Mouse (Mus musculus) E14TG2a.4 (cell line): ENCODE data around the gene Fam78a.

ENCODE experiments used
- CTCF ChIP-seq: conservative IDR thresholded peaks from 2 replicates; pipeline ENCODE4 v1.5.1; 2014; ENCODE audit warnings: low read length
- NANOG ChIP-seq: IDR thresholded peaks from 2 replicates; pipeline ENCODE4 v1.6.1; 2014; ENCODE audit warnings: borderline replicate concordance, low read length, mixed read lengths
- POU5F1 ChIP-seq: IDR thresholded peaks from 2 replicates; pipeline ENCODE4 v1.6.1; 2014; ENCODE audit warnings: low read length, borderline replicate concordance

DNA sequence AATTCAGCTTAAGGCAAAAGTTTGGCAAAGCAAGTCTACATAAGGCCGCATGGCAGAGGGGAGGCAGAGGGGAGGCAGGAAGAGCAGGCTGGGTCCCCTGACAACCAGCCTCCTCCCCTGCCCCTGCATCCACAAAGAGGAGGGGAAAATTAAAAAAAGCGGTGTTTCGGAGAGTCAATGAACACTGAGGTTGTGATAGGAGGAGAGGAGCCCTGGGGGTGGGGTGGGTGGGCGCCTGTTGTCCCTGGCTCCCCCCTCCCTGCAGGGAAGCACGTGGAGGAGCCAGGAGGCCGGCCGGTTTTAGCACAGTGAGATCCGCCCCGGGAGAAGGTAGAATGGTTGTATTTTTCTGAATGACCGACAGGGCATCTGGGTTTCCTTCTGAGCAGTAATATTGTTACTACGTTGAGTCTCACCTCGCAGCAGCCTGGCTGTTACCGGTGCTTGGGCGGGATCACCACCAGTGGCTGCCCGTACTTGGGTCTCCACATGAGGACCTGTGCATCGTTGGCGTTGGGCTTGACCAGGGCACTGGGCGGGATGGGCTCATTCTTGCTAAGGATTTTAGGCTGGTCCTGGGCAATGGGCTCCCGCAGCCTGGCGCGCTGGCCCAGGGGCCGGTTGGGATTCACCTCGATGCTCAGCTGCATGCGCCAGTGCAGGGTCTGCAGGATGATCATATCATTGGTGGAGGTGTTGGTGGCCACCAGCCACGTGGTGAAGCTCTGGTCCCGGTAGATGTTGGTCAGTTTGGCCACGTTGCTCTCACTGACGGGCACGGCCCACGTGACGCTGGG lies 15.6 kb downstream of the Fam78a start:
- TF ChIP-seq CTCF = no peak; the same call in 1 of the 2 replicates
- TF ChIP-seq POU5F1 = no peak
- no peak for TF ChIP-seq NANOG
